Mouse (Mus musculus) stomach, postnatal 0 days (tissue): ENCODE data around the gene Vps45. TPM values are rescaled to one million over a fixed set of nuclear protein-coding genes. Genes with fewer than 3 reads are reported as not detected.
"Not testable (repeated sequence)": the region's sequence is repeated elsewhere in the genome, so short reads cannot be mapped to it uniquely, and the experiment has no call there.

Experiments used
- ATAC-seq: fragments of 200-750 bp; cut with Nextera tagmentation; 2 replicates; pipeline ENCODE4 v1.8.0; 2017; ENCODE audit not compliant: low FRiP score, low TSS enrichment
- DNase-seq: peaks from one replicate; pipeline ENCODE4 v3.0.0-alpha.2; 2016; ENCODE audit warnings: low spot score
- H3K27ac ChIP-seq: fragments of 300-500 bp; sonication (generic); replicated peaks from 2 replicates; pipeline ENCODE4 v1.5.1; 2014; ENCODE audit warnings: mild to moderate bottlenecking, control low read depth
- H3K27me3 ChIP-seq: fragments of 300-500 bp; sonication (generic); 2 replicates; pipeline ENCODE4 v1.6.1; 2014; ENCODE audit warnings: low read length; ENCODE audit not compliant: control insufficient read depth, insufficient read depth
- H3K36me3 ChIP-seq: fragments of 300-500 bp; sonication (generic); 2 replicates; pipeline ENCODE4 v1.6.1; 2014; ENCODE audit warnings: low read length, mixed read lengths; ENCODE audit not compliant: control insufficient read depth, insufficient read depth
- H3K4me1 ChIP-seq: fragments of 300-500 bp; sonication (generic); replicated peaks from 2 replicates; pipeline ENCODE4 v1.6.1; 2014; ENCODE audit warnings: antibody characterized with exemption; ENCODE audit not compliant: control insufficient read depth, insufficient read depth
- H3K4me2 ChIP-seq: fragments of 300-500 bp; sonication (generic); replicated peaks from 2 replicates; pipeline ENCODE4 v1.6.1; 2014; ENCODE audit warnings: low read depth, mild to moderate bottlenecking, control low read depth, moderate library complexity
- H3K4me3 ChIP-seq: fragments of 300-500 bp; sonication (generic); 2 replicates; pipeline ENCODE4 v1.5.1; 2014; ENCODE audit warnings: low read depth, low read length, control low read depth
- H3K9ac ChIP-seq: fragments of 300-500 bp; sonication (generic); 2 replicates; pipeline ENCODE4 v1.6.1; 2014; ENCODE audit warnings: mild to moderate bottlenecking, low read length, control low read depth, mixed read lengths
- H3K9me3 ChIP-seq: fragments of 300-500 bp; sonication (generic); 2 replicates; pipeline ENCODE4 v1.6.1; 2016; ENCODE audit warnings: low read length; ENCODE audit not compliant: control insufficient read depth
- CTCF ChIP-seq: IDR thresholded peaks from 2 replicates; pipeline ENCODE4 v1.5.1; 2016; ENCODE audit warnings: antibody characterized with exemption, low read depth, mild to moderate bottlenecking, moderate library complexity
- EP300 ChIP-seq: optimal IDR thresholded peaks from 2 replicates; pipeline ENCODE3; 2016; ENCODE audit warnings: antibody characterized with exemption
- WGBS: fragments of 180-500 bp; shearing (Covaris S2); extraction: QIAGEN DNeasy Blood & Tissue Kit; methylation state at CpG from one replicate; pipeline ENCODE4 v1.1.7; 2014; 5-methylcytosine and 5-hydroxymethylcytosine counted together
- polyA plus RNA-seq: library from polyadenylated mRNA; unstranded; fragments of >200 nt; fragmentation: Nextera tagmentation; extraction: Ambion mirVana; gene quantifications from 2 replicates; pipeline ENCODE4 v1.2.1, GENCODE M21; 2015

Gene Vps45
- polyA plus RNA-seq, 1 experiment from 2014 or later = 28.0 TPM

DNA sequence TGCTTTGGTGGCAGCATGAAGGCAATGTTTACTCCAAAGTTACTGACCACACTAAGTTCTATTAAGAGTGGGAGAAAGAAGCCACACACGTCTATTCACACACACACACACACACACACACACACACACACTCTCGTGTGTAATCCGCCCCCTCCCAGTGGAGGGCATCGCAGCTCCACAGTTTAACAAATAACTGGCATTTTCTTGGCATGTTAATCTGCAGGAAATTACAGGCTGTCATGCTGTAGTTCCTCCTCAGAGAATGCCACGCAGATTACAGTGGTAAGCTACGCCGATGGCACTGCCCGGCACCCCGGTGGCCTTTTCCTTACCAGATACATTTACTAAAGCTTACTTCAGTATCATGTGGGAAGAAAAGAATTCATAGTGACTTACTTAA, 80.0 kb downstream of the Vps45 start:
- H3K4me1 ChIP-seq = no peaks in the 10 kb centered on the region
- no peak for ATAC-seq
- H3K4me2 ChIP-seq = no peak overlapping the region
- no peak overlapping the region for H3K9ac ChIP-seq
- H3K27me3 ChIP-seq = no peaks in the 10 kb centered on the region; the same call in 1 of the 2 replicates
- H3K9me3 ChIP-seq = no peaks in the 10 kb centered on the region
- no peak for TF ChIP-seq CTCF
- no peak for TF ChIP-seq EP300
- no peak overlapping the region for H3K27ac ChIP-seq
- no peaks in the 10 kb centered on the region for H3K36me3 ChIP-seq
- no peak overlapping the region for H3K4me3 ChIP-seq
- no peak for DNase-seq
- WGBS = 75% methylated on average over 9 of the region's 9 CpGs

DNA sequence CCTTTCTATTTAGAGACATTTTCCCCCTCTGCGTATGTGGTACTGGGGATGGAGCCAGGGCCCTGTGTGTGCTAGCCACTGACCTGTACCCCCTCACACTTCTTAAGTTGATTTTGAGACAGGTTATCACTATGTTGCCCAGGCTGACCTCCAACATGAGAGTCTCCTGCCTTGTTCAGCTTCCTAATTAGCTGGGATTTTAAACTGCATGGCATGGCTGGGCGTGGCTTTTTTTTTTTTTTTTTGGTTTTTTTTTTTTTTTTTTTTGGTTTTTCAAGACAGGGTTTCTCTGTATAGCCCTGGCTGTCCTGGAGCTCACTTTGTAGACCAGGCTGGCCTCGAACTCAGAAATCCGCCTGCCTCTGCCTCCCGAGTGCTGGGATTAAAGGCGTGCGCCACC, 80.7 kb downstream of the Vps45 start:
- not testable (repeated sequence) for ATAC-seq, H3K4me1 ChIP-seq, H3K4me2 ChIP-seq, H3K9ac ChIP-seq, H3K4me3 ChIP-seq, H3K27me3 ChIP-seq, DNase-seq, H3K9me3 ChIP-seq, H3K36me3 ChIP-seq, H3K27ac ChIP-seq
- 94% methylated on average over 5 of the region's 7 CpGs for WGBS

DNA sequence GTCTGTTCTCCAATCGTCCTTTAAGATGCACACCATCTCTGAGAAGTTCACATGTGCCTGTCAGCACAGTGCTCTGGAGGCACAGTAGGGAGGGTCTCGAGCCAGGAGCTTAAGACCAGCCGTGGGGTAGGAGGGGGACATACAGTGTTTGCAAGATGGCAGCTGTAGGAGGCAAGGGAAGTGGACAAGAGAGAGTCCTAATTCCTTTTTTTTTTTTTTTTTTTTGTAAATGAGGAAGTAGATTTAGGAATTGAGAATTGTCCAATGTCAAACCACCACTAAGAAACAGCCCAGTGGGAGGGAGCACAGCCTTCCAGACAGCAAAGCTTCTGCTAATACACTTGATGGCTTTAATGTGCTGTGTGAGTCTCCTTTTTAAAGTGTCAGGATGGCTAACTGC, 81.2 kb downstream of the Vps45 start:
- TF ChIP-seq CTCF (no peak), EP300 (no peak)

DNA sequence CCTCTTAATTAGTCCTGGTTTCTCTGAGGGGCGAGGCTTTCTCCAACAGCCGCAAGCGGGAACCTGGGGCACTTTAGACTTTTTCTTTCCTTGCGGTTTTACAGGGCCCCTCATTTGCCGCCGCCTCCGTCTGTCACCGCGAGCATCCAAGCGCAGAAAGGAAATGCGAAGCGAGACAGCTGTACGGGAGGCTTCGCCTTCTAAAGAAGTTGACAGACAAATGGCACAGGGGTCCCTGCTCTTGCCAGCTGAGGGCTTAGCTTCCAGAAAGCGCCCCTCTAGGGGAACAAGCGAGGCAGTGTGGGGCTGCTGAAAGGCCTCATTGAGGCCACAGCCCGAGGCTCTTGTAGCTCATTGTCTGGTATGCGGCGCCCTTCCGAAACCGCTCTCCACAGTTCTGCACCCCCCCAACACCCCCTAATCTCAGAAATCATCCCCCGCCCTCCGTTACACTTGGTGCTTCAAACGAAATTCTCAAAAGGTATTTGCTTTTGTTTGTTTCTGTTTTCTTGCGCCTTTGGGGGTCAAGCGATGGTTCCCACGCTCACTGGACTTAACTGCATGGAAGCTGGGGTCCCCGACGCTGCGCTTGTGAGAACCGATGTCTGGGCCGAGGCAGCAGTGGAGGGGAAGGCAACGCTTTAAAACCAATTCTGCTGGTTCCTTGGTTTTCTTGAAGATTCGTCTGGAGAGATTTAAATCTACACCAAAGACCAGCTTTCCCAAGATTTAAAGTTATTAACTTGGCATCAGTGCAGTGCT, 85.2 kb downstream of the Vps45 start:
- no peaks in the 10 kb centered on the region for H3K36me3 ChIP-seq
- ATAC-seq = 0 out of 2 replicates have a peak, but pooled peaks have one; percentile 29
- H3K9ac ChIP-seq = peak overlapping the region; percentile 54
- H3K9me3 ChIP-seq = no peaks in the 10 kb centered on the region
- peak overlapping the region; percentile 57 for H3K4me2 ChIP-seq
- no peaks in the 10 kb centered on the region; the same call in 1 of the 2 replicates for H3K27me3 ChIP-seq
- no peaks in the 10 kb centered on the region for H3K4me1 ChIP-seq
- WGBS = 11% methylated on average over 34 of the region's 34 CpGs
- no peak overlapping the region for H3K27ac ChIP-seq
- H3K4me3 ChIP-seq = peak overlapping the region; percentile 18
- DNase-seq = peak; percentile 23
- TF ChIP-seq CTCF (no peak), EP300 (no peak)

More for the DNA sequence above, 81.2 kb downstream of the Vps45 start:
- Histone ChIP-seq H3K4me2 (no peak overlapping the region), H3K27me3 (no peaks in the 10 kb centered on the region; the same call in 1 of the 2 replicates), H3K36me3 (no peaks in the 10 kb centered on the region), H3K9ac (no peak overlapping the region), H3K27ac (no peak overlapping the region), H3K4me3 (no peak overlapping the region), H3K4me1 (no peaks in the 10 kb centered on the region), H3K9me3 (no peaks in the 10 kb centered on the region)
- ATAC-seq (no peak), DNase-seq (no peak)
- WGBS = 53% methylated on average over 3 of the region's 3 CpGs

DNA sequence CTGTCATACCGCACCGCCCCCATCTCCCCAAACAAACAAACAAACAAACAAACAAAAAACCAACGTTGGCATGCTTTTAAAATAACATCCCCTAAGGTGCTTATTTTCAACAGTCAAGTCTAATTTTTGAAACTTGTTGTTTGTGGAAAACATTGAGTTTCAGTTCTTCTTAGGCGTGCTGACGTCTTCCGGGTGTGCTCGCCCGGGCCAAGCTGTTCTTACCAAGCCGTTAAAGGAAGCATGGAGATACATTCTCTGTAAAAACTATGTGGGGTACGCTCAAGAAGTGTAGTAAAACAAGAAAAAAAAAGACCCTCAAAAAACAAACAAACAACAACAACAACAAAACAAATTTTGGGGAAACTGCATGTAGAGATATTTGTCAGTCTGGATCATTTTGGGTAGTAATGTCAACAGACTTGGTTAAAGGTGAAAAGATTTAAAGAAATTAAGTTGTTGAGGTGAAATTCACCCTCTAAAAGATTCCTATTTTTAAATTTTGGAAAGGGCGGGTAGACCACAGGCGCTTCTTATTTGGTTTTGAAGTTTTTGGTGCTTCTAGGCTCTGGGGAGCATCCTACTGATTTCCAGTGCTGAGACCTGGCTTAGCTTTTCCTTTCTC, 85.9 kb downstream of the Vps45 start:
- H3K9ac ChIP-seq = peak overlapping the region; percentile 54
- no peaks in the 10 kb centered on the region for H3K36me3 ChIP-seq
- no peaks in the 10 kb centered on the region for H3K9me3 ChIP-seq
- H3K4me3 ChIP-seq = peak overlapping the region; percentile 18; the same call in 1 of the 2 replicates
- TF ChIP-seq EP300 (no peak), CTCF (no peak)
- H3K4me1 ChIP-seq = no peaks in the 10 kb centered on the region
- H3K27ac ChIP-seq = no peak overlapping the region
- peak overlapping the region; percentile 57 for H3K4me2 ChIP-seq
- no peaks in the 10 kb centered on the region; the same call in 1 of the 2 replicates for H3K27me3 ChIP-seq
- WGBS = 78% methylated on average over 12 of the region's 12 CpGs
- DNase-seq = no peak
- no peak for ATAC-seq

DNA sequence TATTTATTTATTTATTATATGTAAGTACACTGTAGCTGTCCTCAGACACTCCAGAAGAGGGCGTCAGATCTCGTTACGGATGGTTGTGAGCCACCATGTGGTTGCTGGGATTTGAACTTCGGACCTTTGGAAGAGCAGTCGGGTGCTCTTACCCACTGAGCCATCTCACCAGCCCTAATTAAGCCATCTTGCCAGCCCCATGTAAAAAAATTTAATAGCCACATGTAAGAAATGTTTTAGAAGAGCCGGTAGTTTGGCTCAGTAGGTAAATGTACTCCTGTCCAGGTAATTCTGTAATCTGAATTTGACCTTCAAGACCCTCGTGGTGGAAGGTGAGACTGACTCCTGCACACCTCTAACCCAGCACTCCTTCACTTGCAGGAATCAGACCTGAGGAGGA, 87.6 kb downstream of the Vps45 start:
- H3K9ac ChIP-seq, H3K4me3 ChIP-seq, H3K27me3 ChIP-seq, H3K27ac ChIP-seq, DNase-seq, H3K36me3 ChIP-seq, H3K9me3 ChIP-seq, ATAC-seq, H3K4me2 ChIP-seq, H3K4me1 ChIP-seq: not testable (repeated sequence)
- 63% methylated on average over 7 of the region's 7 CpGs for WGBS
